Mouse (Mus musculus) neutrophil, adult 83 days (primary cell): ENCODE results near the gene Traip. TPM values are rescaled to one million over a fixed set of nuclear protein-coding genes. Genes with fewer than 3 reads are reported as not detected.

Experiments
- total RNA-seq, 2 experiments: library from RNA; stranded (reverse); gene quantifications; one replicate each; pipeline ENCODE4 v1.2.4; 2023

The Traip gene
- 10 to 100 TPM; 13.1 to 17.7 TPM for total RNA-seq

GRCm38 (mm10) chr9:107949922-107950235, at the start of gene Traip:
Traip (plus strand) TSS chr9:107950136.

GRCm38 (mm10) chr9:107906252-107906966, 43.5 kb upstream of the Traip start, which contains the start of gene Mst1r:
Mst1r (plus strand) TSS chr9:107906873.

GRCm38 (mm10) chr9:107928169-107928568, 21.8 kb upstream of the Traip start, which contains the start of gene Actl11:
Actl11 (plus strand) TSS chr9:107928469.

GRCm38 (mm10) chr9:107935374-107935773, 14.6 kb upstream of the Traip start, which contains the start of gene Camkv:
Camkv (plus strand) TSS chr9:107935674.

GRCm38 (mm10) chr9:107975399-107976386, 25.8 kb downstream of the Traip start, which contains the start of gene Uba7:
Uba7 (plus strand) TSS chr9:107975505.

GRCm38 (mm10) chr9:107982681-107983346, 32.9 kb downstream of the Traip start, which contains the start of gene Gm20661:
Gm20661 (plus strand) TSS chr9:107983058.

GRCm38 (mm10) chr9:107985131-107986119, 35.5 kb downstream of the Traip start, which contains the start of gene Inka1:
Inka1 (minus strand) TSS chr9:107985879.

GRCm38 (mm10) chr9:107992197-107992596, 42.3 kb downstream of the Traip start, which contains the start of gene Cdhr4:
Cdhr4 (plus strand) TSS chr9:107992497.

GRCm38 (mm10) chr9:107996049-107996448, 46.1 kb downstream of the Traip start, which contains the start of gene Gm20662:
Gm20662 (plus strand) TSS chr9:107996349.

GRCm38 (mm10) chr9:108001922-108002770, 52.2 kb downstream of the Traip start, which contains the start of gene Ip6k1:
Ip6k1 (plus strand) TSS chr9:108002501.

Other genes with a start within 250 kb of the Traip start
- gene Sema3f, start 239.7 kb upstream of the Traip start, total RNA-seq: not detected
- 100 to 1,000 TPM; 182 to 203 TPM for gene Rbm5, start 179.1 kb upstream of the Traip start, total RNA-seq
- gene Rbm6, start 76.9 kb upstream of the Traip start, total RNA-seq: 10 to 100 TPM; 60.4 to 61.5 TPM
- gene Mon1a, start 62.0 kb upstream of the Traip start, total RNA-seq: 10 to 100 TPM in 1 of 2 experiments, 1 to 10 TPM in 1; 9.6 to 10.5 TPM
- gene Mst1r, start 43.3 kb upstream of the Traip start, total RNA-seq: 1 to 10 TPM; 1.4 to 2.2 TPM
- not detected for gene Actl11, start 21.7 kb upstream of the Traip start, total RNA-seq
- gene Camkv, start 14.5 kb upstream of the Traip start, total RNA-seq: not detected
- 10 to 100 TPM; 63.0 to 83.7 TPM for gene Uba7, start 25.4 kb downstream of the Traip start, total RNA-seq
- not detected for gene Gm20661, start 32.9 kb downstream of the Traip start, total RNA-seq
- 1 to 10 TPM; 2.4 to 2.7 TPM for gene Inka1, start 35.7 kb downstream of the Traip start, total RNA-seq
- gene Cdhr4, start 42.4 kb downstream of the Traip start, total RNA-seq: 1 to 10 TPM in 1 of 2 experiments, under 1 TPM in 1; 0.44 to 1.6 TPM
- 1 to 10 TPM in 1 of 2 experiments, not detected in 1; 1.1 TPM for gene Gm20662, start 46.2 kb downstream of the Traip start, total RNA-seq
- gene Ip6k1, start 52.4 kb downstream of the Traip start, total RNA-seq: 100 to 1,000 TPM; 105 to 113 TPM
- 10 to 100 TPM; 18.7 to 19.0 TPM for gene Gmppb, start 99.1 kb downstream of the Traip start, total RNA-seq
- 1 to 10 TPM; 3.6 to 4.6 TPM for gene Amigo3, start 103.0 kb downstream of the Traip start, total RNA-seq
- gene Mst1, start 130.3 kb downstream of the Traip start, total RNA-seq: under 1 TPM; 0.37 to 0.93 TPM
- 10 to 100 TPM; 49.7 to 65.9 TPM for gene Rnf123, start 133.2 kb downstream of the Traip start, total RNA-seq
- 10 to 100 TPM; 54.8 to 67.8 TPM for gene Apeh, start 144.5 kb downstream of the Traip start, total RNA-seq
- under 1 TPM; 0.68 to 0.94 TPM for gene Bsn, start 240.2 kb downstream of the Traip start, total RNA-seq